Mouse (Mus musculus) lung, adult 2 months (tissue): ENCODE data around the gene Ccnjl.

Experiments used
- CTCF ChIP-seq: fragments of 200-500 bp; IDR thresholded peaks from 2 replicates; pipeline ENCODE4 v1.5.1; 2011; ENCODE audit warnings: mild to moderate bottlenecking, low read length, control low read depth; ENCODE audit not compliant: insufficient read depth
- POLR2A ChIP-seq: fragments of 200-500 bp; IDR thresholded peaks from 2 replicates; pipeline ENCODE4 v1.6.1; 2011; ENCODE audit warnings: low read depth, mild to moderate bottlenecking, control low read depth, low read length, borderline replicate concordance; ENCODE audit errors: extremely low read depth

GRCm38 (mm10) chr11:43575376-43576151 lies 47.0 kb downstream of the Ccnjl start:
- TF ChIP-seq CTCF: no peak
- TF ChIP-seq POLR2A: no peak
